Mouse (Mus musculus) G1E (cell line): ENCODE measurements around the gene Ssr2.

Source experiments
- CTCF ChIP-seq: IDR thresholded peaks from 2 replicates; pipeline ENCODE4 v1.5.1; 2012; ENCODE audit warnings: low read depth, low read length, inconsistent platforms, mixed read lengths
- GATA1 ChIP-seq: IDR thresholded peaks from 2 replicates; pipeline ENCODE4 v1.6.1; 2012; ENCODE audit warnings: borderline replicate concordance, low read length, inconsistent platforms, mixed read lengths
- POLR2AphosphoS5 ChIP-seq: IDR thresholded peaks from 2 replicates; pipeline ENCODE4 v1.6.1; 2012; ENCODE audit warnings: low read depth, low read length, inconsistent platforms; ENCODE audit not compliant: insufficient replicate concordance
- TAL1 ChIP-seq: conservative IDR thresholded peaks from 2 replicates; pipeline ENCODE4 v1.6.1; 2012; ENCODE audit warnings: low read depth, low read length, inconsistent platforms, mixed read lengths

DNA sequence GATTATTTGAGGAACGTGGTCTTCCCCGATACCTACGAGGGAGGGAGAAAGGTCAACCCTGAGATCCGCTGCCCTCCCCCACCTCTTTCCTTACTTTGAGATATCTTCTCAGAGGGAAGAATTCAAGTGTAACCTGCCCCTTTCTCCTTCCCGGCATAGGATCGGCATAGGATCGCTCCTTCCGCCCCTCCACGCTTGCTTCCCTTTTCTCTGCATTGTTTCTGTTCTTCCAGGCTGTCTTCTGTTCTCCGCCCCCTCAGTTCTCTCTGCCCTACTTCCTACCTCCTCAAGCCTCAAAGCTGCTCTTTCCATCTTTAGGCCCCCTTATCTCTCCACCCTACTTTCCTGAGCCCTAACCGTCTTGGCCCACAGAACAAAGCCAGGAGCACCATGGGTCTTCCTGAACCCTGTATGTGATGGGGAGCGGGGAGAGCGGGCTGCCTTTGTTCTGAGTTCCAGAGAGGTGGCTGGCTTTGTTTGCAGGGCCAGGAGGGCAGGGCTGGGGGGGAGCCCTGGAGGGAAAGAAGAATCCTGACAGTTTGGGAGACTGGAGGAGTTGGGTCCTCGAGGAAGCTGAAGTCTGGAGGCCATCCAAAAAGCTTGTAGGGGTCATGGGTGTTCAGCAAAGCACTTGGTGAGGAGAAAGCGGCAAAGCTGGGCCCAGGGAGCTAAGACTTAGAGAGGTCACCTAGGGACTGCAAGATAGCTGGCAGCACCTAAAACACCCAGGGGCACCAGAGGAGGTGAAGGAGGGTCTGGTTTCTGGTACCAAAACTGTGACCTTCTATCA is 47.9 kb downstream of the Ssr2 start:
- TF ChIP-seq CTCF (no peak), GATA1 (no peak), POLR2AphosphoS5 (no peak), TAL1 (no peak)
